Mouse (Mus musculus) liver, embryonic 15.5 days (tissue): ENCODE data around the gene Ccdc34. TPM values are rescaled to one million over a fixed set of nuclear protein-coding genes. Genes with fewer than 3 reads are reported as not detected.

Experiments used
- ATAC-seq: fragments of 200-750 bp; cut with Nextera tagmentation; 2 replicates; pipeline ENCODE4 v1.8.0; 2017; ENCODE audit warnings: moderate number of reproducible peaks, mild to moderate bottlenecking, moderate library complexity; ENCODE audit not compliant: insufficient read depth
- H3K27ac ChIP-seq: fragments of 300-500 bp; sonication (generic); replicated peaks from 2 replicates; pipeline ENCODE4 v1.5.1; 2015; ENCODE audit warnings: mild to moderate bottlenecking, inconsistent platforms
- H3K27me3 ChIP-seq: fragments of 300-500 bp; sonication (generic); 2 replicates; pipeline ENCODE4 v1.6.1; 2015; ENCODE audit warnings: mild to moderate bottlenecking, inconsistent platforms
- H3K36me3 ChIP-seq: fragments of 300-500 bp; sonication (generic); replicated peaks from 2 replicates; pipeline ENCODE4 v1.6.1; 2015; ENCODE audit warnings: moderate library complexity, mild to moderate bottlenecking, inconsistent platforms
- H3K4me1 ChIP-seq: fragments of 300-500 bp; sonication (generic); replicated peaks from 2 replicates; pipeline ENCODE4 v1.6.1; 2015; ENCODE audit warnings: inconsistent platforms
- H3K4me2 ChIP-seq: fragments of 300-500 bp; sonication (generic); 2 replicates; pipeline ENCODE4 v1.6.1; 2015; ENCODE audit warnings: moderate library complexity, mild to moderate bottlenecking, inconsistent platforms
- H3K4me3 ChIP-seq: fragments of 300-500 bp; sonication (generic); replicated peaks from 2 replicates; pipeline ENCODE4 v1.5.1; 2015; ENCODE audit warnings: mild to moderate bottlenecking, inconsistent platforms
- H3K9ac ChIP-seq: fragments of 300-500 bp; sonication (generic); 2 replicates; pipeline ENCODE4 v1.6.1; 2015; ENCODE audit warnings: moderate library complexity, mild to moderate bottlenecking, inconsistent platforms
- H3K9me3 ChIP-seq: fragments of 300-500 bp; sonication (generic); replicated peaks from 2 replicates; pipeline ENCODE4 v1.6.1; 2016; ENCODE audit warnings: inconsistent platforms
- WGBS: fragments of 180-500 bp; shearing (Covaris S2); methylation state at CpG from one replicate; pipeline ENCODE4 v1.1.7; 2015; ENCODE audit warnings: mixed read lengths; ENCODE audit not compliant: insufficient replicate concordance; 5-methylcytosine and 5-hydroxymethylcytosine counted together
- polyA plus RNA-seq: library from polyadenylated mRNA; unstranded; fragments of >200 nt; fragmentation: Nextera tagmentation; extraction: Ambion mirVana; gene quantifications from 2 replicates; pipeline ENCODE4 v1.2.1, GENCODE M21; 2015

The Ccdc34 gene
- polyA plus RNA-seq, 1 experiment from 2014 or later = 19.4 TPM

DNA sequence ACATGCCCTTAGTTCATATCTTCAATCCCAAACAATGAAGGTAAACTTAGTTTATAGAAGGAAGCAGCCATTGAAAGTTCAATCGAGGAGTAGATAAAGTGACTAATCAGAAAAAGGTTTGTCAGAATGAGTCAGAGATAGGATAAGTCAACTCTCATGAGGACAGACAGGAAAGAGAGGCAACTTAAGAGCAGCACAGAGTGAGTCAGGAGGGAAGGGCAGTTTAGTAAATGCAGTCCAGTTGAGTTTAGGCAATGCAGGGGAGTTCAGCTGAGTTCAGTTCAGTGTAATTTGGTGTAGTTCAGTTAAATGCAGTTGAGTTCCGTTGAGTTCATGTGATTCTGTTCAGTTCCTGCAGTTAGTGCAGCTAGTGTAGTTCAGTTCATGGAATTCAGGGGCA lies 138.7 kb downstream of the Ccdc34 start:
- no peaks in the 10 kb centered on the region for H3K4me1 ChIP-seq
- H3K9me3 ChIP-seq = no peaks in the 10 kb centered on the region
- no peaks in the 10 kb centered on the region for H3K27me3 ChIP-seq
- H3K4me2 ChIP-seq = no peak overlapping the region
- WGBS = 55% methylated on average over 2 of the region's 2 CpGs
- no peak overlapping the region for H3K9ac ChIP-seq
- no peak overlapping the region for H3K27ac ChIP-seq
- no peak for ATAC-seq
- no peak overlapping the region for H3K4me3 ChIP-seq
- no peaks in the 10 kb centered on the region for H3K36me3 ChIP-seq

GRCm38 (mm10) chr2:110165003-110165402 lies 147.4 kb downstream of the Ccdc34 start:
- Histone ChIP-seq H3K27me3 (no peaks in the 10 kb centered on the region), H3K9me3 (no peaks in the 10 kb centered on the region), H3K36me3 (no peaks in the 10 kb centered on the region), H3K9ac (no peak overlapping the region), H3K4me3 (no peak overlapping the region), H3K27ac (no peak overlapping the region), H3K4me2 (no peak overlapping the region), H3K4me1 (no peaks in the 10 kb centered on the region)
- ATAC-seq = no peak
- 71% methylated on average over 4 of the region's 4 CpGs for WGBS

GRCm38 (mm10) chr2:110167694-110168093 lies 150.1 kb downstream of the Ccdc34 start:
- H3K9me3 ChIP-seq = no peaks in the 10 kb centered on the region
- no peak overlapping the region for H3K4me3 ChIP-seq
- WGBS = 48% methylated on average over 4 of the region's 4 CpGs
- no peak overlapping the region for H3K27ac ChIP-seq
- no peak overlapping the region for H3K9ac ChIP-seq
- H3K4me1 ChIP-seq = no peaks in the 10 kb centered on the region
- no peaks in the 10 kb centered on the region for H3K27me3 ChIP-seq
- no peak for ATAC-seq
- no peak overlapping the region for H3K4me2 ChIP-seq
- H3K36me3 ChIP-seq = no peaks in the 10 kb centered on the region

GRCm38 (mm10) chr2:110168361-110168760 lies 150.7 kb downstream of the Ccdc34 start:
- no peak overlapping the region for H3K27ac ChIP-seq
- H3K4me2 ChIP-seq = no peak overlapping the region
- H3K36me3 ChIP-seq = no peaks in the 10 kb centered on the region
- H3K9ac ChIP-seq = no peak overlapping the region
- no peak overlapping the region for H3K4me3 ChIP-seq
- no peaks in the 10 kb centered on the region for H3K9me3 ChIP-seq
- no peaks in the 10 kb centered on the region for H3K4me1 ChIP-seq
- no peaks in the 10 kb centered on the region for H3K27me3 ChIP-seq
- no peak for ATAC-seq

DNA sequence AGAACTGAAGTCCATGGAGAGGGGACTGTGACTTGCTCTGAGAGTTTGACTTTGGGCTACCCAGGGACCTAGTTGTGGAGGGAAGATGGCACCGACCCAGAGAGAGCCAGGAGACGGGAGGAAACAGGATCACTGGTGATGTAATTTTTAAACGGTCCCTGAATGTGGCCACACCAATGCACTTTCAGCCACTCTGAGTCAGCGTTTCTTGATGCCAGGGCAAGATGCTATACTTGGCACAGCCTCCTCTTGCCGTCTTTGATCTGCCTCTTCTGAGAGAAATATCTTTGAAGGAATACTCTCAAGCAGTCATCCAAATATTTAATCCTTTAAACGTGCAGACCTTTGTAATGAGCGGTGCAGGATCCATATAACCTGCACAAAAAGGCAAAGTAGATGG lies 154.8 kb downstream of the Ccdc34 start:
- Histone ChIP-seq H3K4me2 (no peak overlapping the region), H3K9me3 (no peaks in the 10 kb centered on the region), H3K4me3 (no peak overlapping the region), H3K27me3 (no peaks in the 10 kb centered on the region), H3K4me1 (no peaks in the 10 kb centered on the region), H3K27ac (no peak overlapping the region), H3K9ac (no peak overlapping the region), H3K36me3 (no peaks in the 10 kb centered on the region)
- no peak for ATAC-seq
- 54% methylated on average over 7 of the region's 7 CpGs for WGBS

GRCm38 (mm10) chr2:110173818-110174247 lies 156.2 kb downstream of the Ccdc34 start:
- 54% methylated on average over 7 of the region's 7 CpGs for WGBS
- no peak overlapping the region for H3K9ac ChIP-seq
- H3K4me3 ChIP-seq = no peak overlapping the region
- no peaks in the 10 kb centered on the region for H3K4me1 ChIP-seq
- H3K9me3 ChIP-seq = no peaks in the 10 kb centered on the region
- no peaks in the 10 kb centered on the region for H3K36me3 ChIP-seq
- ATAC-seq = no peak
- H3K4me2 ChIP-seq = no peak overlapping the region
- H3K27me3 ChIP-seq = no peaks in the 10 kb centered on the region
- H3K27ac ChIP-seq = no peak overlapping the region

- Histone ChIP-seq H3K9ac (no peak overlapping the region), H3K27ac (no peak overlapping the region), H3K4me3 (no peak overlapping the region), H3K4me1 (no peaks in the 10 kb centered on the region), H3K4me2 (no peak overlapping the region), H3K27me3 (no peaks in the 10 kb centered on the region), H3K9me3 (no peaks in the 10 kb centered on the region), H3K36me3 (no peaks in the 10 kb centered on the region)
- no peak for ATAC-seq
- WGBS = 46% methylated on average over 2 of the region's 2 CpGs
Observed at GRCm38 (mm10) chr2:110176761-110177400, 159.3 kb downstream of the Ccdc34 start.

GRCm38 (mm10) chr2:110177406-110177805 lies 159.8 kb downstream of the Ccdc34 start:
- Histone ChIP-seq H3K4me3 (no peak overlapping the region), H3K27ac (no peak overlapping the region), H3K4me2 (no peak overlapping the region), H3K4me1 (no peaks in the 10 kb centered on the region), H3K27me3 (no peaks in the 10 kb centered on the region), H3K9ac (no peak overlapping the region), H3K9me3 (no peaks in the 10 kb centered on the region), H3K36me3 (no peaks in the 10 kb centered on the region)
- 37% methylated on average over 2 of the region's 2 CpGs for WGBS
- no peak for ATAC-seq

- no peak overlapping the region for H3K27ac ChIP-seq
- 63% methylated on average over 7 of the region's 7 CpGs for WGBS
Observed at GRCm38 (mm10) chr2:110177879-110178278, 160.3 kb downstream of the Ccdc34 start.

GRCm38 (mm10) chr2:110179669-110180315 lies 162.2 kb downstream of the Ccdc34 start:
- Histone ChIP-seq H3K4me1 (no peaks in the 10 kb centered on the region), H3K9me3 (no peaks in the 10 kb centered on the region), H3K9ac (no peak overlapping the region), H3K4me2 (no peak overlapping the region), H3K4me3 (no peak overlapping the region), H3K27me3 (no peaks in the 10 kb centered on the region), H3K36me3 (no peaks in the 10 kb centered on the region), H3K27ac (no peak overlapping the region)
- 14% methylated on average over 10 of the region's 10 CpGs for WGBS
- no peak for ATAC-seq

More at GRCm38 (mm10) chr2:110177879-110178278, 160.3 kb downstream of the Ccdc34 start:
- Histone ChIP-seq H3K27me3 (no peaks in the 10 kb centered on the region), H3K4me2 (no peak overlapping the region), H3K4me1 (no peaks in the 10 kb centered on the region), H3K36me3 (no peaks in the 10 kb centered on the region), H3K4me3 (no peak overlapping the region), H3K9me3 (no peaks in the 10 kb centered on the region), H3K9ac (no peak overlapping the region)
- ATAC-seq = no peak

DNA sequence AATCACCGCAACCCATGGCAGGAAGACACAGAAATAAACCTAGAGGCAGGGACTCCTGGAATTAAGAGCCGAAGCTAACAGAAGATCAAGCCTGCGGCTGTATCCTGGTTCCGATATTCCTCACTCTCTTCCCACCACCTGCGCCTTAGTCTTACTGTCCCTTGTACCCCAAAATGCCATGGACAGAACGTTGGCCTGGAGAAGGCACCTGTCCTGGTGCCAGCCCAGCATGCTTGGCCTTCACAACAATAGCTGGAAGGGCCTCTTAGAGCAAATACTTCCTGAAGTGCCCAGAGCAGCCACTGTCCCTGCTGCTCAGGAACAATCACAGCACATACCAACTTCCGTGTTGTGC lies 162.7 kb downstream of the Ccdc34 start:
- Histone ChIP-seq H3K9ac (no peak overlapping the region), H3K27ac (no peak overlapping the region), H3K4me2 (no peak overlapping the region), H3K27me3 (no peaks in the 10 kb centered on the region), H3K36me3 (no peaks in the 10 kb centered on the region), H3K9me3 (no peaks in the 10 kb centered on the region), H3K4me1 (no peaks in the 10 kb centered on the region), H3K4me3 (no peak overlapping the region)
- 51% methylated on average over 7 of the region's 7 CpGs for WGBS
- ATAC-seq = no peak

DNA sequence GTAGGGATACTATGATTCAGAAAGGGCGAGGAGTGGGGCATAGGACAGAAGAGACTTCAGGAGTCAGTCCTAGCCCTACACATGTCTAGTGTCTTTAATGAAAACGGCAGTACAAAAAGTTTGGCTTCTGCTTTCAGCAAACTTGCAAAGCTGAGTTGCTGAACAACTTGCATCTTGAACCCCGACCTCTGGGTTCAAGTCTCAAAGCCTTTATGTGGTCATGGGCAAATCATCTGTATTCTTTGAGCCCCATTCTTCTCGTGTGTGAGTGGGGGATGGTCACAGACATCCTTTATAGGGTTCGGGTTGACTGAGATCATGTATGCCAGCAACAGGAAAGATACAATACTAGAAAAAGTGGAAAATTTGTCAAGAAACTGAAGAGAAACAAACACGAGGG lies 164.0 kb downstream of the Ccdc34 start:
- Histone ChIP-seq H3K9me3 (no peaks in the 10 kb centered on the region), H3K4me2 (no peak overlapping the region), H3K9ac (no peak overlapping the region), H3K36me3 (no peaks in the 10 kb centered on the region), H3K4me3 (no peak overlapping the region), H3K4me1 (no peaks in the 10 kb centered on the region), H3K27ac (no peak overlapping the region), H3K27me3 (no peaks in the 10 kb centered on the region)
- no peak for ATAC-seq
- WGBS = 50% methylated on average over 6 of the region's 6 CpGs
